Mouse (Mus musculus) liver, adult 10 weeks (tissue): Measurements from ENCODE around the gene Cd40lg. TPM values are rescaled to one million over a fixed set of nuclear protein-coding genes. Genes with fewer than 3 reads are reported as not detected.

ENCODE experiments used
- polyA plus RNA-seq: library from polyadenylated mRNA; stranded (reverse); fragments of 350-450 nt; fragmentation: Illumina TruSeq; extraction: RNeasy Lipid Tissue Mini Kit (QIAGEN cat#74804); gene quantifications from one replicate; pipeline ENCODE4 v1.2.3, GENCODE M21; 2014; ENCODE audit warnings: low read depth, low replicate concordance

Cd40lg gene
- not detected for polyA plus RNA-seq

DNA sequence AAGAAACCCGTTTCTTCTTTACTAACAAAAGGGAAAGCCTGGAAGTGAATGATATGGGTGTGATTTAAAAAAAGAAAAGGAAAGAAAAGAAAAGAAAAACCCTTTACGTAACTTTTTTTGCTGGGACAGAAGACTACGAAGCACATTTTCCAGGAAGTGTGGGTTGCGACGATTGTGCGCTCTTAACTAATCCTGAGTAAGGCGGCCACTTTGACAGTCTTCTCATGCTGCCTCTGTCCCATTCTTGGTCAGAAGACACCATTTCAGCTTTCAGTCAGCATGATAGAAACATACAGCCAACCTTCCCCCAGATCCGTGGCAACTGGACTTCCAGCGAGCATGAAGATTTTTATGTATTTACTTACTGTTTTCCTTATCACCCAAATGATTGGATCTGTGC lies at the start of gene Cd40lg:
Cd40lg (plus strand) TSS at position 268 of the 400 bp plus-strand sequence.

Other genes with a start within 250 kb of the Cd40lg start
- not detected for gene Brs3, start 169.1 kb upstream of the Cd40lg start, polyA plus RNA-seq
- 39.8 TPM for gene Htatsf1, start 158.6 kb upstream of the Cd40lg start, polyA plus RNA-seq
- not detected for gene Vgll1, start 124.0 kb upstream of the Cd40lg start, polyA plus RNA-seq
- 3.9 TPM for gene Arhgef6, start 126.6 kb downstream of the Cd40lg start, polyA plus RNA-seq
- 21.5 TPM for gene Rbmx, start 180.9 kb downstream of the Cd40lg start, polyA plus RNA-seq
- gene Gm364, start 197.0 kb downstream of the Cd40lg start, polyA plus RNA-seq = not detected